Mouse (Mus musculus): ENCODE measurements around the gene 1700067K01Rik.

- TF ChIP-seq POLR2A (IDR thresholded peaks at IDR 0.05; ENCODE audit: low read depth, low read length) (no peak), CTCF (IDR thresholded peaks at IDR 0.05; ENCODE audit: extremely low read depth, insufficient read length, insufficient replicate concordance, low read depth, low read length) (no peak)
These were observed 28.0 kb downstream of the 1700067K01Rik start for GRCm38 (mm10) chr8:84029272-84029671.

Data from small intestine, adult 2 months (tissue).